ENCODE assay signal across 15 mouse cellular contexts in the genomic region with DNA sequence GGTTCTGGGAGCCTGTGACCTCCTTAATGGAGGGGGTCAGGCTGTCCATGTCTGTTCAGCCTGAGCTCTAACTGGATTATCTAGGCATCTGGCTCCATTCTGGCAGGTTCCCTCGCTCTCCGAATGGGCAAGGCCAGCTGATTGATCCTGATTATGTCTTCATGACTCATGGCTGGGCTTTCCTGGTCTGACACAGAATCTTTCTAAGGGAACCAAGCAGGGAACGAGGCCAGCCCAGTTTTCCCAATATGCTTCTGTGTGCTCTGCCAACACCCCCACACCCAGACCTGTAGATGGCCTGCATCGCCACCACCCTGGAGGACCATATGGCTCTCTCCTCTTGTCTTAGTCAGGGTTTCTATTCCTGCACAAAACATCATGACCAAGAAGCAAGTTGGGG. TPM values are rescaled to one million over a fixed set of nuclear protein-coding genes. Genes with fewer than 3 reads are reported as not detected.
DNase-seq lines count a peak whose midpoint lies in the region; ATAC-seq and TF ChIP-seq lines count a peak whose summit lies in the region.
"Had no signal": no experiment of that assay in that cellular context is flagged by ENCODE, and none has a peak within 500 bp of the region (broad histone marks: within the 10 kb centered on the region; RNA-seq: fewer than 3 reads in every experiment).

No protein-coding gene starts in this region.

- intact Hi-C loops in left cerebral cortex, postnatal 4 days (cut with DNase I) = no loop called here

- H3K4me3 ChIP-seq in thymus, adult 2 months (ENCODE audit: control insufficient read depth, insufficient read depth, low read length) = no peak overlapping the region
- no peak overlapping the region for H3K4me3 ChIP-seq in hindbrain, embryonic 10.5 days
- H3K4me3 ChIP-seq: embryonic facial prominence, embryonic 12.5 days; forebrain, embryonic 15.5 days; limb, embryonic 12.5 days had no signal

- WGBS in thymus, adult 2 months = 94% methylated on average over 4 of the region's 4 CpGs
- 79% methylated on average over 4 of the region's 4 CpGs for WGBS in hindbrain, embryonic 10.5 days

- no peak overlapping the region for H3K27ac ChIP-seq in thymus, adult 2 months (ENCODE audit: control insufficient read depth, insufficient read depth, low read length)
- H3K27ac ChIP-seq in hindbrain, embryonic 10.5 days = no peak overlapping the region
- H3K27ac ChIP-seq: embryonic facial prominence, embryonic 12.5 days; forebrain, embryonic 15.5 days; limb, embryonic 12.5 days had no signal

- H3K9me3 ChIP-seq in hindbrain, embryonic 10.5 days = no peaks in the 10 kb centered on the region; the same call in 1 of the 2 replicates
- H3K9me3 ChIP-seq: embryonic facial prominence, embryonic 12.5 days; forebrain, embryonic 15.5 days; limb, embryonic 12.5 days had no signal

- H3K36me3 ChIP-seq in thymus, adult 2 months (ENCODE audit: control insufficient read depth, insufficient read depth, low read length) = no peaks in the 10 kb centered on the region
- H3K36me3 ChIP-seq in hindbrain, embryonic 10.5 days = no peaks in the 10 kb centered on the region
- H3K36me3 ChIP-seq: embryonic facial prominence, embryonic 12.5 days; forebrain, embryonic 15.5 days; limb, embryonic 12.5 days had no signal

- ATAC-seq in monocyte, adult 5-6 weeks (replicated peaks; ENCODE audit: insufficient number of reproducible peaks, low FRiP score, low TSS enrichment, poor library complexity, severe bottlenecking) = no peak
- ATAC-seq: CD4-positive, CD25-positive, alpha-beta regulatory T cell, adult 4 months; forebrain, embryonic 15.5 days; intestine, embryonic 16.5 days; liver, postnatal 0 days had no signal

- TF ChIP-seq CTCF in thymus, adult 2 months (IDR thresholded peaks at IDR 0.05; ENCODE audit: borderline replicate concordance, control insufficient read depth, extremely low read depth, insufficient read depth, low read length, poor library complexity) = no peak

- DNase-seq in MN1 (ENCODE audit: low spot score) = peak; percentile 99
- peak; percentile 66 for DNase-seq in adrenal gland, postnatal 14 days
- peak; percentile 52 to 73 for DNase-seq in cerebellum, postnatal 14 days
- DNase-seq in left cerebral cortex, postnatal 4 days = peak; percentile 13
- DNase-seq in thymus, adult 2 months = no peak
- DNase-seq in hindbrain, embryonic 10.5 days (ENCODE audit: low spot score) = no peak
- DNase-seq in urinary bladder, adult 18-20 months (ENCODE audit: low spot score in 2 of 2) = no peak
- DNase-seq: heart, adult 18-20 months; liver, postnatal 0 days had no signal

- no peak for TF ChIP-seq POLR2A in thymus, adult 2 months (IDR thresholded peaks at IDR 0.05; ENCODE audit: control insufficient read depth, extremely low read depth, insufficient read depth, low read length, poor library complexity)

- H3K27me3 ChIP-seq in thymus, adult 2 months (ENCODE audit: control insufficient read depth, insufficient read depth, low read length) = no peaks in the 10 kb centered on the region
- H3K27me3 ChIP-seq in hindbrain, embryonic 10.5 days (ENCODE audit: insufficient read depth, poor library complexity, severe bottlenecking) = no peaks in the 10 kb centered on the region
- H3K27me3 ChIP-seq: embryonic facial prominence, embryonic 12.5 days; forebrain, embryonic 15.5 days; limb, embryonic 12.5 days had no signal

- H3K4me1 ChIP-seq in thymus, adult 2 months (replicated peaks; ENCODE audit: control insufficient read depth, insufficient read depth, low read length) = no peaks in the 10 kb centered on the region
- H3K4me1 ChIP-seq in hindbrain, embryonic 10.5 days (replicated peaks) = no peaks in the 10 kb centered on the region
- H3K4me1 ChIP-seq: embryonic facial prominence, embryonic 12.5 days; forebrain, embryonic 15.5 days; limb, embryonic 12.5 days had no signal

RNA-seq across cellular contexts. Expression of a gene that starts 25.9 kb away (rescaled TPM):
- 10.1 and 12.5 TPM in 2 replicates for total RNA-seq in adrenal gland, postnatal 14 days (2021)
- 1 to 10 TPM; 3.1 to 3.9 TPM for total RNA-seq in left cerebral cortex, postnatal 4 days (2021)
- 5.4 and 6.4 TPM in 2 replicates for polyA plus RNA-seq in thymus, adult 2 months (2012; rRNA removed)
- polyA plus RNA-seq in hindbrain, embryonic 10.5 days (2016; fragmentation: Nextera tagmentation; extraction: Ambion mirVana) = 1.2 and 1.5 TPM in 2 replicates
- 0.29 to 2.5 TPM in 2 of 3 replicates, not detected in the other for total RNA-seq in monocyte, adult 5-6 weeks (2017)
- polyA plus RNA-seq: CD4-positive, CD25-positive, alpha-beta regulatory T cell, adult 4 months had no signal

Comparison
In these comparisons a context has a peak if more than half of its experiments do, and no peak if none do; other contexts are left out.
1. DNase-seq: peak in MN1 (single experiment), adrenal gland, postnatal 14 days (single experiment), cerebellum, postnatal 14 days (2 of 2) and left cerebral cortex, postnatal 4 days (single experiment); none in thymus, adult 2 months (single experiment), hindbrain, embryonic 10.5 days (single experiment) and urinary bladder, adult 18-20 months (0 of 2).